10 mouse cellular contexts compared by ENCODE assay signal in genomic region chr17:48300199-48300598, GRCm38 (mm10). TPM values are rescaled to one million over a fixed set of nuclear protein-coding genes. Genes with fewer than 3 reads are reported as not detected.
DNase-seq lines count a peak whose midpoint lies in the region; ATAC-seq and TF ChIP-seq lines count a peak whose summit lies in the region.
"Had no signal": no experiment of that assay in that cellular context is flagged by ENCODE, and none has a peak within 500 bp of the region (broad histone marks: within the 10 kb centered on the region; RNA-seq: fewer than 3 reads in every experiment).

No protein-coding gene starts in this region.

- peaks cover 24% of the 10 kb centered on the region for H3K4me1 ChIP-seq in liver, embryonic 11.5 days (replicated peaks; ENCODE audit: control insufficient read depth, insufficient read depth, low read length)
- H3K4me1 ChIP-seq in small intestine, adult 2 months (ENCODE audit: control insufficient read depth, insufficient read depth, insufficient read length, low read length) = peaks cover 6% of the 10 kb centered on the region
- H3K4me1 ChIP-seq in forebrain, embryonic 13.5 days = no peaks in the 10 kb centered on the region
- H3K4me1 ChIP-seq in hindbrain, embryonic 16.5 days (ENCODE audit: control insufficient read depth, insufficient read depth, low read depth, low read length) = no peaks in the 10 kb centered on the region
- H3K4me1 ChIP-seq: limb, embryonic 12.5 days had no signal

- peak overlapping the region; percentile 54 for H3K4me3 ChIP-seq in liver, embryonic 11.5 days (ENCODE audit: low read depth, low read length)
- H3K4me3 ChIP-seq in small intestine, adult 2 months (ENCODE audit: low read depth, low read length) = peak overlapping the region; percentile 52
- H3K4me3 ChIP-seq in forebrain, embryonic 13.5 days = no peak overlapping the region
- no peak overlapping the region for H3K4me3 ChIP-seq in hindbrain, embryonic 16.5 days (ENCODE audit: low read length)
- H3K4me3 ChIP-seq: limb, embryonic 12.5 days had no signal

- TF ChIP-seq CTCF in small intestine, adult 2 months (IDR thresholded peaks at IDR 0.05; ENCODE audit: extremely low read depth, insufficient read length, insufficient replicate concordance, low read depth, low read length) = no peak

- H3K4me2 ChIP-seq in liver, embryonic 11.5 days = peak overlapping the region; percentile 83
- no peak overlapping the region for H3K4me2 ChIP-seq in forebrain, embryonic 13.5 days
- no peak overlapping the region for H3K4me2 ChIP-seq in hindbrain, embryonic 16.5 days (ENCODE audit: low read length)
- H3K4me2 ChIP-seq: limb, embryonic 12.5 days had no signal

- H3K36me3 ChIP-seq in liver, embryonic 11.5 days (ENCODE audit: control insufficient read depth, insufficient read depth, low read length) = no peaks in the 10 kb centered on the region; the same call in 1 of the 2 replicates
- H3K36me3 ChIP-seq in small intestine, adult 2 months (ENCODE audit: control insufficient read depth, insufficient read depth, low read length) = no peaks in the 10 kb centered on the region
- no peaks in the 10 kb centered on the region for H3K36me3 ChIP-seq in forebrain, embryonic 13.5 days (ENCODE audit: poor library complexity, severe bottlenecking)
- no peaks in the 10 kb centered on the region for H3K36me3 ChIP-seq in hindbrain, embryonic 16.5 days (ENCODE audit: control insufficient read depth, insufficient read depth, low read length)
- H3K36me3 ChIP-seq: limb, embryonic 12.5 days had no signal

- peak overlapping the region; percentile 76 for H3K9ac ChIP-seq in liver, embryonic 11.5 days (ENCODE audit: low read depth, low read length)
- no peak overlapping the region for H3K9ac ChIP-seq in forebrain, embryonic 13.5 days
- no peak overlapping the region for H3K9ac ChIP-seq in hindbrain, embryonic 16.5 days (ENCODE audit: low read depth, low read length)
- H3K9ac ChIP-seq: limb, embryonic 12.5 days had no signal

- no peak for TF ChIP-seq POLR2A in small intestine, adult 2 months (IDR thresholded peaks at IDR 0.05; ENCODE audit: low read depth, low read length)

- H3K9me3 ChIP-seq in liver, embryonic 11.5 days (ENCODE audit: control insufficient read depth, low read length) = no peaks in the 10 kb centered on the region
- no peaks in the 10 kb centered on the region for H3K9me3 ChIP-seq in forebrain, embryonic 13.5 days (replicated peaks)
- H3K9me3 ChIP-seq in hindbrain, embryonic 16.5 days (ENCODE audit: control insufficient read depth, low read length) = no peaks in the 10 kb centered on the region
- H3K9me3 ChIP-seq: limb, embryonic 12.5 days had no signal

- WGBS in liver, embryonic 11.5 days = 34% methylated on average over 7 of the region's 7 CpGs
- 33% methylated on average over 7 of the region's 7 CpGs for WGBS in small intestine, adult 2 months
- WGBS in forebrain, embryonic 13.5 days = 81% methylated on average over 7 of the region's 7 CpGs
- 77% methylated on average over 7 of the region's 7 CpGs for WGBS in hindbrain, embryonic 16.5 days

- no peaks in the 10 kb centered on the region for H3K27me3 ChIP-seq in liver, embryonic 11.5 days (replicated peaks; ENCODE audit: control insufficient read depth, insufficient read depth, low read length)
- H3K27me3 ChIP-seq in small intestine, adult 2 months (ENCODE audit: control insufficient read depth, insufficient read depth, low read length) = no peaks in the 10 kb centered on the region
- H3K27me3 ChIP-seq in forebrain, embryonic 13.5 days = no peaks in the 10 kb centered on the region
- H3K27me3 ChIP-seq in hindbrain, embryonic 16.5 days (replicated peaks; ENCODE audit: control insufficient read depth, insufficient read depth, low read length) = no peaks in the 10 kb centered on the region
- H3K27me3 ChIP-seq: limb, embryonic 12.5 days had no signal

- peak; percentile 61 for ATAC-seq in CD4-positive, CD25-positive, alpha-beta regulatory T cell, adult 4 months
- peak; percentile 75 for ATAC-seq in liver, embryonic 11.5 days (replicated peaks; ENCODE audit: low FRiP score)
- ATAC-seq in forebrain, embryonic 13.5 days = no peak
- ATAC-seq in hindbrain, embryonic 16.5 days = no peak

- peak; percentile 54 for DNase-seq in c-Kit-negative CD71-positive TER-119-positive erythroid progenitor cells, embryonic 14.5 days (ENCODE audit: low read depth, low spot score)
- DNase-seq in liver, embryonic 11.5 days (ENCODE audit: low spot score) = peak; percentile 57
- DNase-seq in testis, postnatal 14 days (ENCODE audit: low spot score) = no peak
- no peak for DNase-seq in MN1 (ENCODE audit: low spot score)
- DNase-seq: adrenal gland, postnatal 10 days had no signal

- H3K27ac ChIP-seq in liver, embryonic 11.5 days (ENCODE audit: low read depth, low read length) = peak overlapping the region; percentile 95
- peak overlapping the region; percentile 17; the same call in 1 of the 2 replicates for H3K27ac ChIP-seq in small intestine, adult 2 months (ENCODE audit: insufficient read depth, low read depth, low read length)
- H3K27ac ChIP-seq in forebrain, embryonic 13.5 days = no peak overlapping the region
- no peak overlapping the region for H3K27ac ChIP-seq in hindbrain, embryonic 16.5 days (ENCODE audit: low read depth, low read length)
- H3K27ac ChIP-seq: limb, embryonic 12.5 days had no signal

RNA-seq across cellular contexts. Expression of gene Treml2, which starts 0.9 kb away (rescaled TPM):
- 10 to 100 TPM; 13.2 to 16.8 TPM for polyA plus RNA-seq in CD4-positive, CD25-positive, alpha-beta regulatory T cell, adult 4 months (2017; shearing (Covaris generic))
- 3.9 and 4.8 TPM in 2 replicates for polyA plus RNA-seq in liver, embryonic 11.5 days (2014; fragmentation: Nextera tagmentation; extraction: Ambion mirVana)
- 1.2 and 2.4 TPM in 2 replicates for polyA plus RNA-seq in small intestine, adult 2 months (2012; rRNA removed)
- polyA plus RNA-seq in forebrain, embryonic 13.5 days (2015; fragmentation: Nextera tagmentation; extraction: Ambion mirVana) = 0.12 TPM in 1 of 2 replicates, not detected in the other
- polyA plus RNA-seq in hindbrain, embryonic 16.5 days (2015; fragmentation: Nextera tagmentation; extraction: Ambion mirVana) = 0.27 TPM in 1 of 2 replicates, not detected in the other

RNA-seq across cellular contexts. Expression of gene B430306N03Rik, which starts 15.7 kb away (rescaled TPM):
- polyA plus RNA-seq in CD4-positive, CD25-positive, alpha-beta regulatory T cell, adult 4 months (2017; shearing (Covaris generic)) = 1 to 10 TPM; 1.8 to 2.5 TPM
- polyA plus RNA-seq in liver, embryonic 11.5 days (2014; fragmentation: Nextera tagmentation; extraction: Ambion mirVana) = 1.6 and 1.7 TPM in 2 replicates
- 0.52 and 0.84 TPM in 2 replicates for polyA plus RNA-seq in small intestine, adult 2 months (2012; rRNA removed)
- polyA plus RNA-seq in forebrain, embryonic 13.5 days (2015; fragmentation: Nextera tagmentation; extraction: Ambion mirVana) = 0.04 TPM in 1 of 2 replicates, not detected in the other
- 0.06 and 0.14 TPM in 2 replicates for polyA plus RNA-seq in hindbrain, embryonic 16.5 days (2015; fragmentation: Nextera tagmentation; extraction: Ambion mirVana)

RNA-seq across cellular contexts. Expression of gene Treml4, which starts 36.1 kb away (rescaled TPM):
- 1 to 10 TPM in 1 of 2 experiments, under 1 TPM in 1; 0.87 to 1.8 TPM for polyA plus RNA-seq in CD4-positive, CD25-positive, alpha-beta regulatory T cell, adult 4 months (2017; shearing (Covaris generic))
- 2.5 and 2.9 TPM in 2 replicates for polyA plus RNA-seq in liver, embryonic 11.5 days (2014; fragmentation: Nextera tagmentation; extraction: Ambion mirVana)
- polyA plus RNA-seq in small intestine, adult 2 months (2012; rRNA removed) = 1.6 and 1.7 TPM in 2 replicates
- polyA plus RNA-seq in forebrain, embryonic 13.5 days (2015; fragmentation: Nextera tagmentation; extraction: Ambion mirVana) = 0.18 TPM in 1 of 2 replicates, not detected in the other
- polyA plus RNA-seq in hindbrain, embryonic 16.5 days (2015; fragmentation: Nextera tagmentation; extraction: Ambion mirVana) = 0.17 and 0.59 TPM in 2 replicates
- polyA plus RNA-seq: limb, embryonic 12.5 days had no signal

RNA-seq across cellular contexts. Expression of gene Trem2, which starts 46.0 kb away (rescaled TPM):
- not detected for polyA plus RNA-seq in CD4-positive, CD25-positive, alpha-beta regulatory T cell, adult 4 months (2017; shearing (Covaris generic))
- polyA plus RNA-seq in liver, embryonic 11.5 days (2014; fragmentation: Nextera tagmentation; extraction: Ambion mirVana) = 3.5 and 4.7 TPM in 2 replicates
- polyA plus RNA-seq in small intestine, adult 2 months (2012; rRNA removed) = 1.3 TPM in 1 of 2 replicates, not detected in the other
- polyA plus RNA-seq in forebrain, embryonic 13.5 days (2015; fragmentation: Nextera tagmentation; extraction: Ambion mirVana) = 2.1 and 2.3 TPM in 2 replicates
- polyA plus RNA-seq in hindbrain, embryonic 16.5 days (2015; fragmentation: Nextera tagmentation; extraction: Ambion mirVana) = 4.5 and 6.7 TPM in 2 replicates

RNA-seq across cellular contexts. Expression of gene Trem3, which starts 52.6 kb away (rescaled TPM):
- not detected for polyA plus RNA-seq in CD4-positive, CD25-positive, alpha-beta regulatory T cell, adult 4 months (2017; shearing (Covaris generic))
- 1.4 and 1.9 TPM in 2 replicates for polyA plus RNA-seq in liver, embryonic 11.5 days (2014; fragmentation: Nextera tagmentation; extraction: Ambion mirVana)
- polyA plus RNA-seq in small intestine, adult 2 months (2012; rRNA removed) = 0.16 and 0.17 TPM in 2 replicates
- not detected in 2 replicates for polyA plus RNA-seq in forebrain, embryonic 13.5 days (2015; fragmentation: Nextera tagmentation; extraction: Ambion mirVana)
- polyA plus RNA-seq in hindbrain, embryonic 16.5 days (2015; fragmentation: Nextera tagmentation; extraction: Ambion mirVana) = not detected in 2 replicates
- polyA plus RNA-seq: limb, embryonic 12.5 days had no signal

Comparison
In these comparisons a context has a peak if more than half of its experiments do, and no peak if none do; other contexts are left out.
1. ATAC-seq: peak in CD4-positive, CD25-positive, alpha-beta regulatory T cell, adult 4 months (single experiment) and liver, embryonic 11.5 days (single experiment); none in forebrain, embryonic 13.5 days (single experiment) and hindbrain, embryonic 16.5 days (single experiment).
2. DNase-seq: peak in c-Kit-negative CD71-positive TER-119-positive erythroid progenitor cells, embryonic 14.5 days (single experiment) and liver, embryonic 11.5 days (single experiment); none in testis, postnatal 14 days (single experiment) and MN1 (single experiment).
3. H3K27ac ChIP-seq: peak in liver, embryonic 11.5 days (single experiment) and small intestine, adult 2 months (single experiment); none in forebrain, embryonic 13.5 days (single experiment) and hindbrain, embryonic 16.5 days (single experiment).
4. H3K4me3 ChIP-seq: peak in liver, embryonic 11.5 days (single experiment) and small intestine, adult 2 months (single experiment); none in forebrain, embryonic 13.5 days (single experiment) and hindbrain, embryonic 16.5 days (single experiment).